Mouse (Mus musculus) embryonic facial prominence, embryonic 12.5 days (tissue): ENCODE data around the gene Sec14l2. TPM values are rescaled to one million over a fixed set of nuclear protein-coding genes. Genes with fewer than 3 reads are reported as not detected.
A peak's percentile ranks its signal among the peaks of the same experiment; 100 is the strongest.
"Not testable (repeated sequence)": the region's sequence is repeated elsewhere in the genome, so short reads cannot be mapped to it uniquely, and the experiment has no call there.

Experiments used
- ATAC-seq: fragments of 200-750 bp; cut with Nextera tagmentation; 2 replicates; pipeline ENCODE4 v1.8.0; 2017; ENCODE audit not compliant: insufficient number of reproducible peaks, insufficient read depth, low FRiP score, low TSS enrichment
- H3K27ac ChIP-seq: fragments of 300-500 bp; sonication (generic); 2 replicates; pipeline ENCODE4 v1.5.1; 2016; ENCODE audit warnings: mild to moderate bottlenecking
- H3K27me3 ChIP-seq: fragments of 300-500 bp; sonication (generic); 2 replicates; pipeline ENCODE4 v1.6.1; 2016; ENCODE audit warnings: mild to moderate bottlenecking, moderate library complexity
- H3K36me3 ChIP-seq: fragments of 300-500 bp; sonication (generic); 2 replicates; pipeline ENCODE4 v1.6.1; 2016; ENCODE audit warnings: mild to moderate bottlenecking
- H3K4me1 ChIP-seq: fragments of 300-500 bp; sonication (generic); 2 replicates; pipeline ENCODE4 v1.6.1; 2016
- H3K4me2 ChIP-seq: fragments of 300-500 bp; sonication (generic); replicated peaks from 2 replicates; pipeline ENCODE4 v1.6.1; 2016; ENCODE audit warnings: mild to moderate bottlenecking, moderate library complexity
- H3K4me3 ChIP-seq: fragments of 300-500 bp; sonication (generic); 2 replicates; pipeline ENCODE4 v1.5.1; 2016; ENCODE audit warnings: mild to moderate bottlenecking
- H3K9ac ChIP-seq: fragments of 300-500 bp; sonication (generic); 2 replicates; pipeline ENCODE4 v1.6.1; 2016; ENCODE audit warnings: mild to moderate bottlenecking, moderate library complexity
- H3K9me3 ChIP-seq: fragments of 300-500 bp; sonication (generic); 2 replicates; pipeline ENCODE4 v1.6.1; 2016; ENCODE audit warnings: mild to moderate bottlenecking, moderate library complexity
- WGBS: fragments of 180-500 bp; shearing (Covaris S2); methylation state at CpG from one replicate; pipeline ENCODE4 v1.1.7; 2016; 5-methylcytosine and 5-hydroxymethylcytosine counted together
- polyA plus RNA-seq: library from polyadenylated mRNA; unstranded; fragments of >200 nt; fragmentation: Nextera tagmentation; extraction: Ambion mirVana; gene quantifications from 2 replicates; pipeline ENCODE4 v1.2.1, GENCODE M21; 2016

Gene Sec14l2
- polyA plus RNA-seq, 1 experiment from 2014 or later: 2.0 TPM

DNA sequence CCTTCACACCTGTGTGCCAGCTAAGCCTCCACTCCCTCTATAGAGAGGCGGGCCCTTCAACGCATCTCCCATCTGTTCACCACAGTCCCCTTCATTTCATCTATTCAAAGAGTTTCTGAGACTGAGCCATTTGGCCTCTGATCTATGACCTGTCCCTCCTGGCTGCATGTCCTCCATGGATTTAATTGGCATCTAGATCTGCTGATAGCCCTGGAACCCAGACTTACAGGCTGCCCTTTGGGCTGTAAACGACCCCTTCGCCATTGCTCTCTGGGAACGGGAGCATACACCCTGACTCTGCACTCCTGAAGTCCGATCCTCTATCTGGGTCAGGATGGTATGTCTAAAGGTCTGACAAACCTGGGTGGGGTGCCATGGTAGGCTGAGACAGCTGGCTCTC is 10.4 kb downstream of the Sec14l2 start:
- H3K36me3 ChIP-seq: no peaks in the 10 kb centered on the region
- peaks cover 6% of the 10 kb centered on the region for H3K27me3 ChIP-seq
- H3K4me2 ChIP-seq: no peak overlapping the region
- no peak overlapping the region for H3K4me3 ChIP-seq
- WGBS: 82% methylated on average over 6 of the region's 6 CpGs
- no peak overlapping the region for H3K9ac ChIP-seq
- no peaks in the 10 kb centered on the region for H3K9me3 ChIP-seq
- H3K27ac ChIP-seq: no peak overlapping the region
- no peak for ATAC-seq
- peaks cover 9% of the 10 kb centered on the region; the same call in 1 of the 2 replicates for H3K4me1 ChIP-seq

DNA sequence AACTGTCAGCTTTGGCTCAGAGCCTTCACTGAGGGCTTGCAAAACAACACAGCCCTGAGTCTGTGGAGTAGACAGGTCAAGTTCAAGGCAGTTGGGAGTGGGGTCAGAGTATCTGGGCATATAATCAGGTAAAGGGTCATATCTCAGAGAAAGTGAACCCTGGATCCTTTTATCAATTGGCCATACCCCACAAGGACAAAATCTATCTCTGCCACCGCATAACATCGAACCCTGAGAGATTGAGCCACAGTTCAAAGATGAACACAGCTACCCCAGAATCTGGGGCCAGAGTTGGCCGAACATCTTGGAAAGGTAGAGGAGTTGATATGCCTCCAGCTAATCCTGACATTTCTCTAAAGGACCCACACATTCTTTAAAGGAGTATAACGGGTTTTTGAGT is 11.2 kb downstream of the Sec14l2 start:
- Histone ChIP-seq H3K9me3 (no peaks in the 10 kb centered on the region), H3K4me1 (0 out of 2 replicates have a peak, but pooled peaks cover 3% of the 10 kb centered on the region), H3K36me3 (no peaks in the 10 kb centered on the region), H3K27me3 (no peaks in the 10 kb centered on the region), H3K4me2 (no peak overlapping the region), H3K9ac (no peak overlapping the region), H3K4me3 (no peak overlapping the region), H3K27ac (no peak overlapping the region)
- ATAC-seq: no peak
- 87% methylated on average over 4 of the region's 4 CpGs for WGBS

DNA sequence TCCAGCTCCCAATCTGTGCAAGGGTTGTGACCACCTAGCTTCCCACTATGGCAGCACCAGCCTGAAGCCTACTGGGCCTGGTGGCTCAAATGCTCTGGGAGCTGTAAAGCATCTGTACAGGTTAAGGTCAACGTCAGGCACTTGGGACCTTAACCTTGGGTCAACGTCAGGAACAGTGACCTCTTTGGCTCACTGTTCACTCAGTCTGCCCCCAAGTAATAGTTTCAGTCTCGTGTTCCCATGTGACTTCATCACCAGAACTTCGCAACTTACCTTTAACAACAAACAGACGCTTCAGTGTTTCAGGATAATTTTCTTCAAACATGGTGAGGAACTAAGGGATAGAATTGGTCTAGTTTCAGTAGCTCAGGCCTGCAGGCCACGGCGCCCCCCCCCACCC is 14.5 kb downstream of the Sec14l2 start:
- no peaks in the 10 kb centered on the region for H3K4me1 ChIP-seq
- 56% methylated on average over 7 of the region's 7 CpGs for WGBS
- no peak overlapping the region for H3K27ac ChIP-seq

DNA sequence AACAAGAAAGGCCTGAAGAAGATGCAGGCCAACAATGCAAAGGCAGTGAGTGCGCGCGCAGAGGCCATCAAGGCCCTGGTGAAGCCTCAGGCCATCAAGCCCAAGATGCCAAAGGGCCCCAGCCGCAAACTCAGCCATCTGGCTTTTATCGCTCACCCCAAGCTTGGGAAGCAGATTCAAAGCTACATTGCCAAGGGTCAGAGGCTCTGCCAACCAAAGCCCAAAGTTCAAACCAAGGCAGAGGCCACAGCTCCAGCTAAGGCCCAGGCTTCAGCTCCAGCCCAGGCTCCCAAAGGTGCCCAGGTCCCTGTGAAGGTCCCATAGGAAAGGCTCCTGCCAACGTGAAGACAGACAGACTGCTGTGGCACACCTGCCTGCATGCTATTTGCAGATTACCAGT is 15.3 kb downstream of the Sec14l2 start:
- not testable (repeated sequence) for H3K4me2 ChIP-seq, H3K36me3 ChIP-seq, H3K4me1 ChIP-seq, H3K9ac ChIP-seq, ATAC-seq, H3K4me3 ChIP-seq, H3K27ac ChIP-seq, H3K27me3 ChIP-seq, H3K9me3 ChIP-seq
- 92% methylated on average over 6 of the region's 6 CpGs for WGBS

More for the DNA sequence above, 14.5 kb downstream of the Sec14l2 start:
- Histone ChIP-seq H3K9ac (no peak overlapping the region), H3K9me3 (no peaks in the 10 kb centered on the region), H3K4me2 (no peak overlapping the region), H3K27me3 (no peaks in the 10 kb centered on the region), H3K36me3 (no peaks in the 10 kb centered on the region), H3K4me3 (no peak overlapping the region)
- no peak for ATAC-seq

DNA sequence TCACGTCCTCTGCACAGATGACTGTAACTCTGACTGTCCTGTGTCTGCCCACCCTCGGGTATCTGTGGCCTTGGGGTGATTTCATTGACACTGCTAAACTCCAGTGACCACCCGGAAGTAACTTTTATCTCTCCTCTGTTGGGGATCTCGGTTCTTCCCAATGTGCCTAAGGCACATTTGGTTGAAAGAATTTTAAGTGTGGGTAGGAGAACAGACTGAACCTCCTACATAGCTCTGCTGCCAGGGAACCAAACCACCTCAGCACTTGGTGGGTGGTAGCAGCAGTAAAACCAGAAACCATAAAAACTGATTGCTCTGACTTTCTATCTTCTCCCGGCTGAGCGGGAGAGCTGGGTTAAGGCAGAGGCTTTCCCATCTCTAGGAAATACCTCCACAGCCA is 17.8 kb downstream of the Sec14l2 start:
- ATAC-seq: no peak
- no peaks in the 10 kb centered on the region for H3K36me3 ChIP-seq
- 68% methylated on average over 6 of the region's 6 CpGs for WGBS

DNA sequence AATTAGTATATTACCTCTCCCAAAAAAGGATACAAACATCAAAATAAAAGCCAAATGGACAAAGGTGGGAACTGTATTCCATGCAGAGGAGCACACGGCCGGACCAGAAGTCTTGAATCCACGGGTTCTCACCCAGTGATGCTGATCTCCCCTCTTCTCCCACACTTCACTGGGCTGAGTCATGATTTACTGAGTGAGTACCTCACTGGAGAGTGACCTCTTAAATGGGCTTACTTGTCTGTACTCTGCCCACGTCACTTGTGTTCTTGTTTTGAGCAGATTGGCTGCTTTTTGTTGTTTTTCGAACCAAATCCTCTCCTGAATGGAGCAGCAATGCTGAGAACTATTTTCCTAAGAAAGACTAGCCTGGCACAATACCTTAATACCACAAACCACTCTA is 18.2 kb downstream of the Sec14l2 start:
- Histone ChIP-seq H3K27ac (no peak overlapping the region), H3K27me3 (no peaks in the 10 kb centered on the region), H3K9me3 (no peaks in the 10 kb centered on the region), H3K9ac (no peak overlapping the region), H3K36me3 (no peaks in the 10 kb centered on the region), H3K4me3 (no peak overlapping the region), H3K4me2 (no peak overlapping the region), H3K4me1 (no peaks in the 10 kb centered on the region)
- 83% methylated on average over 5 of the region's 5 CpGs for WGBS
- no peak for ATAC-seq

More for the DNA sequence above, 17.8 kb downstream of the Sec14l2 start:
- Histone ChIP-seq H3K27me3 (no peaks in the 10 kb centered on the region), H3K9me3 (no peaks in the 10 kb centered on the region), H3K4me1 (no peaks in the 10 kb centered on the region), H3K27ac (no peak overlapping the region), H3K9ac (no peak overlapping the region), H3K4me3 (no peak overlapping the region), H3K4me2 (no peak overlapping the region)

DNA sequence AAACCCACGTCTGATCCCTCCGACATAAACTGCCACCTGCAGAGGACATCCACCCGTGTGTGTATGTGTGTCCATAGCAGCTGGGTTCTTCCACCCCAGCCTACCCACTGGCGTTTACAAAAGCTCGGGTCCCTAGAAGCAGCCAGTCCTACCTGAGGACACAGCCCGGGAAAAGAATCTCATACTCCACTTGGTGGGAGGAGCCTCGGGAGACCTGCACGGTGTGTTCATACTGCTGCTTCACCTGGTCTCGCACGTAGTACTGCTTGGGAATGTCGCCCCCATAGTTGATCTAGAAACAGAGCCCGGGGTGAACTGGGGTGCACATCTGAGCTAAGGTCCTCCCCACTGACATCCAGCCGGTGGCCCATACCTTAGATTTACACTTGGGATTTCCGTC is 19.7 kb downstream of the Sec14l2 start:
- no peak for ATAC-seq
- WGBS: 82% methylated on average over 14 of the region's 14 CpGs
- H3K9me3 ChIP-seq: no peaks in the 10 kb centered on the region

DNA sequence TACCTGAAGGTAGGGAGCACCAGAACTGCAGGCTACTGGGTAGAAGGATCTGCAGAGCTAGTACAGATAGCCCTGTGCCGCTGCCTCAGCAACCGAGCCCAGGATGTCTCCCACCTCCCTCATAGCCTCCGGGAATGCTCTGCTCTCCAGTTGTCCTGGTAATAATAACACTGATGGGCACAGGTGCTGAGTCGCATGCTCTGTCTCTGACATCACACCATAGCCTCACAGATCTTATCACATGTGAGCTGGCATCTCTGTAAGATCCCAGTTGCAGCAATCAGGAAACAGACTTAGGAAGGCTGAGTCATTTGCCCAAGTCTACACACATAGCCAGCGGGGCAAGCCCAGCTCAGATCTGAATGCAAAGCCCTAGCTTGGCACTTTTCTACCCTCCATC is 21.4 kb downstream of the Sec14l2 start:
- Histone ChIP-seq H3K4me2 (no peak overlapping the region), H3K9ac (no peak overlapping the region), H3K27ac (no peak overlapping the region), H3K9me3 (no peaks in the 10 kb centered on the region), H3K27me3 (no peaks in the 10 kb centered on the region), H3K36me3 (no peaks in the 10 kb centered on the region), H3K4me1 (peaks cover 5% of the 10 kb centered on the region; the same call in 1 of the 2 replicates), H3K4me3 (no peak overlapping the region)
- WGBS: 77% methylated on average over 5 of the region's 5 CpGs
- ATAC-seq: no peak

More for the DNA sequence above, 19.7 kb downstream of the Sec14l2 start:
- no peaks in the 10 kb centered on the region for H3K27me3 ChIP-seq
- no peak overlapping the region for H3K27ac ChIP-seq
- no peak overlapping the region for H3K9ac ChIP-seq
- H3K4me3 ChIP-seq: no peak overlapping the region
- no peaks in the 10 kb centered on the region for H3K36me3 ChIP-seq
- H3K4me2 ChIP-seq: no peak overlapping the region
- H3K4me1 ChIP-seq: no peaks in the 10 kb centered on the region

DNA sequence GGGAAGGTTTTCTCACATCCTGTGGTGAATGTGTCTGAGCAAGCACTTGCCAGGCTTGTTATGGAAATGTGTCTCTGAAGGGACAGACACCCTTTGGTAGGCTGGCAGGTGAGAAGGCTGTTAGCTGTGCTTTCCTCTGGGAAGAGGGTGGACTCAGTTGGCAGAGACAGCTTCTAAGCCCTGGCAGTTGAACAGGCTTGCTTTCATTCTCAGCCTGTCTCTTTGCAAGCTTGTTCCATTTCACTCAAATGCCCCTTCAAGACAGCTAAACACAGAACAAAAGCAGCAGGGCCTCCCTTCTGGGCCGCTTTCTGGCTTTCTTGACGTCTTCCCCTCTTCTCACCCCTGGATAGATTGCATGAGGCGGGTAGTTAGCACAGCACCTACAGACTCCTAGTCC is 23.8 kb downstream of the Sec14l2 start:
- H3K4me1 ChIP-seq: peaks cover 14% of the 10 kb centered on the region
- H3K9me3 ChIP-seq: no peaks in the 10 kb centered on the region
- H3K27ac ChIP-seq: no peak overlapping the region
- ATAC-seq: no peak
- no peaks in the 10 kb centered on the region for H3K36me3 ChIP-seq
- H3K4me2 ChIP-seq: no peak overlapping the region
- no peak overlapping the region for H3K4me3 ChIP-seq
- WGBS: 63% methylated on average over 3 of the region's 3 CpGs
- H3K9ac ChIP-seq: no peak overlapping the region
- H3K27me3 ChIP-seq: no peaks in the 10 kb centered on the region

DNA sequence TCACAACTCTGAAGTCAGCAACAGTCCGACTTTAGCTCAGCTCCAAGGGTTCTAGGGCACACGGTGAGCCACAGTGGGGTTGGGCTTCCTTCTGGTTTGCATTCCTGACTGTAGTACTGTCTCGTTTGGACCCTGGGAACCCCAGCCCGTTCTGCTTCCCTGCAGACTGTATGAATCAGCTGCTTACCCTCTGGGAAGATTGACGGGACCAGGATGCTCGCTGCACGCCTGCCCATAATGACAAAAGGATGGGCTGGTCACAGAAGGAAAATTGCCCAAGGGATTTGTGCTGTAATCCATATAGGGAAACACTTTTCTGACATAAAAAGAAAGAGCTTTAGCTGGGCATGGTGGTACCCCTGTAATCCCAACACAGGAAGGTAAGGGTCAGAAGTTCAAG is 24.4 kb downstream of the Sec14l2 start:
- WGBS: 69% methylated on average over 7 of the region's 7 CpGs
- Histone ChIP-seq H3K4me3 (no peak overlapping the region), H3K4me2 (no peak overlapping the region), H3K9me3 (no peaks in the 10 kb centered on the region), H3K27me3 (no peaks in the 10 kb centered on the region), H3K4me1 (peaks cover 14% of the 10 kb centered on the region), H3K27ac (no peak overlapping the region), H3K9ac (no peak overlapping the region), H3K36me3 (no peaks in the 10 kb centered on the region)
- no peak for ATAC-seq

DNA sequence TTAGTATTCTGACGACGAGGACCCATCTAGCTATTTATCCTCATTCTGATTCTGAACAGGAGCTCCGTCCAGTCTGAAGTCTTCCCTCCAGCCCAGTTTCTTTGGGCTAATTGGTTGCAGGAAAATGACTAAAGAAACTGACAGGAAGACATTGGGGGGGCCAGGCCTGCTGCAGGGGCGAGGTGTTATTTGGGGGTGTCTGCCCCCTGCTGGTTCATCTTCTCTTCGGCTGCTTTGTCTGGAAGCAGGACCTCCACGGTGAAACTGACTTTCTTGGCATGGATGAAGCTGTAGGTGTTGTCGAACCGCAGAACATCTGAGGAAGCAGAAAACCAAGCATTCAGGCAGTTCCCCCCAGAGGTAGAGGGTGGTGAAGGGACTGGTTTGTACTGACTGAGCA is 25.1 kb downstream of the Sec14l2 start:
- H3K9ac ChIP-seq: no peak overlapping the region
- no peak for ATAC-seq
- 64% methylated on average over 8 of the region's 8 CpGs for WGBS

DNA sequence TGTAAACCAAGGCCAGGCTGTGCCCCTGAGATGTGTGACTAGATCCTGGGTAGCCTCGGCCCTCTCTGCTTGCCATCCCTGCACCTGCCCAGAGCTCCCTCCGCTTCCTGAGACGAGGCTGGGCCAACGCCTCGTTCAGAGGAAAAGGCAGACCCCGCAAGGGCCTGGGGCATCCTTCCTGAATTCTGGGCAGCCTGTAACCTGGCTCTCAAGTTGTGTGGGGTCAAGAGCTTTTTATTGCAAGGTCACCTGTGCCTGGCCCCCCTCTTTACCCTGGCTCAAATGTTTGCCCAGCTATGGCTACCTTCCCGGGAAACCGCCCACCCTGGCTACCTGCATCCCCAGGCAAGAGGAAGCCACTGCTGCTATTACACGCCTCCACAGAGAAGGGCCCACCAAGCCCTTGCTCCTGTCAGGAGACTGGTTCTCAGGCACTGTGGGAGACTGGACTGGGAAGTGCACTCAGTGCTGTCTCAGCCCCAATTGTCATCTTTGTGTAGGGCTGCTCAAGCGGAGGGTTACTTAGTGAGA is 26.1 kb downstream of the Sec14l2 start:
- H3K4me2 ChIP-seq: peak overlapping the region; percentile 66
- 0 out of 2 replicates have a peak, but pooled peaks have one; percentile 35 for ATAC-seq
- 28% methylated on average over 10 of the region's 10 CpGs for WGBS

More for the DNA sequence above, 25.1 kb downstream of the Sec14l2 start:
- Histone ChIP-seq H3K27me3 (no peaks in the 10 kb centered on the region), H3K36me3 (no peaks in the 10 kb centered on the region), H3K4me3 (no peak overlapping the region), H3K4me2 (no peak overlapping the region), H3K9me3 (no peaks in the 10 kb centered on the region), H3K4me1 (peaks cover 14% of the 10 kb centered on the region), H3K27ac (no peak overlapping the region)

More for the DNA sequence above, 26.1 kb downstream of the Sec14l2 start:
- Histone ChIP-seq H3K9me3 (no peaks in the 10 kb centered on the region), H3K9ac (peak overlapping the region; percentile 64), H3K4me1 (peaks cover 14% of the 10 kb centered on the region), H3K36me3 (no peaks in the 10 kb centered on the region), H3K4me3 (peak overlapping the region; percentile 57), H3K27ac (peak overlapping the region; percentile 84), H3K27me3 (no peaks in the 10 kb centered on the region)
